Mouse (Mus musculus) G1E (cell line): ENCODE results near the gene Gpsm1.

Experiments
- CTCF ChIP-seq: IDR thresholded peaks from 2 replicates; pipeline ENCODE4 v1.5.1; 2012; ENCODE audit warnings: low read depth, low read length, inconsistent platforms, mixed read lengths
- GATA1 ChIP-seq: IDR thresholded peaks from 2 replicates; pipeline ENCODE4 v1.6.1; 2012; ENCODE audit warnings: borderline replicate concordance, low read length, inconsistent platforms, mixed read lengths
- GATA2 ChIP-seq: IDR thresholded peaks from 2 replicates; pipeline ENCODE4 v1.6.1; 2012; ENCODE audit warnings: low read depth, low read length, inconsistent platforms, borderline replicate concordance
- POLR2AphosphoS5 ChIP-seq: IDR thresholded peaks from 2 replicates; pipeline ENCODE4 v1.6.1; 2012; ENCODE audit warnings: low read depth, low read length, inconsistent platforms; ENCODE audit not compliant: insufficient replicate concordance
- TAL1 ChIP-seq: conservative IDR thresholded peaks from 2 replicates; pipeline ENCODE4 v1.6.1; 2012; ENCODE audit warnings: low read depth, low read length, inconsistent platforms, mixed read lengths

DNA sequence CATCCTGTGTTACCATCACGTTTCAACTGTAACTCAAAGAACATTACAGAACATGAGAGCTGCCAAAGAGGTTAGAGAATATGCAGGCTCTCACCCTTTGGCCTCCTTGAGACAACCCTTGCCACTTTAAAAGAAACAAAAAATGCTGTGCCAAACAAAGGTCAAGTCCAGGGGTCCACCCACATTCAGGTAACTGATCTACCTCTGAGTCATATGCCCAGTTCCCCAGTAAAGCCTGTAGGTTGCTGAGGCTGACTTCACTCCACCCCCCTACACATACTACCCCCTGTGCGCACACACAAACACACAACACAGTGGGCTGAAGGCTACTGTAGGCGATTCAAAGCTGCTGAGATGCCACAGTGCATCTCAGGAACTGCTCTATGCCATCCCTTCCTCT lies 72.4 kb downstream of the Gpsm1 start:
- TF ChIP-seq POLR2AphosphoS5 = no peak
- no peak for TF ChIP-seq CTCF
- TF ChIP-seq GATA1 = no peak
- no peak for TF ChIP-seq TAL1
- TF ChIP-seq GATA2 = no peak
